11 mouse cellular contexts compared by ENCODE assay signal in the genomic region with DNA sequence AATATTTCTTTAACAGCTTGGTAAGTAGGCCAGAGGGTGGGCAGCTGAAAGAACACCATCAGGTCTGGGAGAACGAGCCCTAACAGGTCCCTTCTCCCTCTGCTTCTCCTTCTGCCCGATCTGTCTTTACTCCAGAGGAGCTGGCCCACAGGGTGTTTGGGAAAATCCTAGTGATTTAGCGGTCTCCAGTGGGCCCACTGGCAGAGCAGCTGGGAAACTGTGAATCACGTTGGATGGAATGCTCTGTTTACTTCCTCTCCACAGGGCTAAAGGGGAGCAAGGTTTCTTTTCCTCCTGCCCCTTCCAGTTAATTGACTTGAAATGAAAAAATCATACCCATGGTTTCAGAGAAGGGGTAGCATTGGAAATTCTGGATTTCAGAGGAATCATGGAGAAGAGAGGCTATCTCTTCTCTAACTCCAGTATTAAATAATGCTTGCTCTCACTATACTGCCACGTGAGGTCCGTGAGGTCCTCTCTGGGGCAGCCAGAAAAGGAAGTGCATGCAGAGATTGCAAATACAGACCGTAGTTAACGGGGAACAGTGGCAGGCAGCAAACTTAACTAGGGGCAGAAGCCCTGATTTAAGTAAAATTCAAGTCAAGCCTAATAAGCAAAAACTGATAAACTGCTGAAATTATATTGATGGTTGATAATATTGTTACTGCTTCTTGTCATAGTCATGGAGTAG. TPM values are rescaled to one million over a fixed set of nuclear protein-coding genes. Genes with fewer than 3 reads are reported as not detected.
A peak's percentile ranks its signal among the peaks of the same experiment; 100 is the strongest.
DNase-seq lines count a peak whose midpoint lies in the region; TF ChIP-seq lines count a peak whose summit lies in the region.
"Had no signal": no experiment of that assay in that cellular context is flagged by ENCODE, and none has a peak within 500 bp of the region (broad histone marks: within the 10 kb centered on the region; RNA-seq: fewer than 3 reads in every experiment).

No protein-coding gene starts in this region.

- intact Hi-C loops in heart, adult 2 months (cut with DNase I) = no loop called here
- intact Hi-C loops in heart, postnatal 25 days (cut with DNase I) = no loop called here

- peaks cover 5% of the 10 kb centered on the region; the same call in 1 of the 2 replicates for H3K4me1 ChIP-seq in heart, adult 2 months (ENCODE audit: control insufficient read depth, insufficient read depth, low read length)
- peaks cover 5% of the 10 kb centered on the region; the same call in 1 of the 2 replicates for H3K4me1 ChIP-seq in heart, embryonic 10.5 days
- no peaks in the 10 kb centered on the region for H3K4me1 ChIP-seq in spleen, adult 2 months (ENCODE audit: control insufficient read depth, insufficient read depth, insufficient read length)
- H3K4me1 ChIP-seq: intestine, embryonic 15.5 days; midbrain, embryonic 12.5 days had no signal

- DNase-seq in heart, adult 2 months = peak; percentile 53 to 63
- DNase-seq in heart, embryonic 10.5 days (ENCODE audit: low spot score) = no peak
- no peak for DNase-seq in spleen, adult 2 months (ENCODE audit: low read depth in 1 of 2, low spot score in 2 of 2)
- DNase-seq in spleen, postnatal 14 days (ENCODE audit: low spot score in 2 of 2) = no peak
- peak; percentile 12 for DNase-seq in heart, postnatal 25 days (ENCODE audit: low spot score)
- DNase-seq in adrenal gland, adult 18-20 months (ENCODE audit: low spot score in 2 of 2) = no peak
- no peak for DNase-seq in layer of hippocampus, adult 8-10 months (ENCODE audit: low spot score in 2 of 2)
- DNase-seq in layer of hippocampus, postnatal 10 days (ENCODE audit: low spot score in 2 of 2) = no peak
- DNase-seq: forebrain, postnatal 0 days had no signal

- no peaks in the 10 kb centered on the region for H3K9me3 ChIP-seq in heart, embryonic 10.5 days
- H3K9me3 ChIP-seq: intestine, embryonic 15.5 days; midbrain, embryonic 12.5 days had no signal

- TF ChIP-seq POLR2A in heart, adult 2 months (IDR thresholded peaks at IDR 0.05; ENCODE audit: insufficient read depth, low read depth, low read length) = no peak
- TF ChIP-seq POLR2A in spleen, adult 2 months (IDR thresholded peaks at IDR 0.05; ENCODE audit: low read depth, low read length) = no peak

- H3K4me3 ChIP-seq in heart, adult 2 months = no peak overlapping the region
- no peak overlapping the region for H3K4me3 ChIP-seq in heart, embryonic 10.5 days
- no peak overlapping the region for H3K4me3 ChIP-seq in spleen, adult 2 months (ENCODE audit: extremely low read depth, insufficient read depth, insufficient read length)
- H3K4me3 ChIP-seq: intestine, embryonic 15.5 days; midbrain, embryonic 12.5 days had no signal

- no peak for TF ChIP-seq CTCF in heart, adult 2 months (IDR thresholded peaks at IDR 0.05)
- TF ChIP-seq CTCF in spleen, adult 2 months (IDR thresholded peaks at IDR 0.05; ENCODE audit: extremely low read depth, insufficient read depth, insufficient read length, insufficient replicate concordance) = no peak

- no peak for TF ChIP-seq EP300 in heart, adult 2 months (IDR thresholded peaks at IDR 0.05; ENCODE audit: insufficient read depth, low read depth, low read length)

- peak overlapping the region; percentile 50 for H3K27ac ChIP-seq in heart, adult 2 months
- no peak overlapping the region for H3K27ac ChIP-seq in heart, embryonic 10.5 days
- 0 out of 2 replicates have a peak overlapping the region, but pooled peaks have one; percentile 32 for H3K27ac ChIP-seq in spleen, adult 2 months (ENCODE audit: insufficient read depth, low read length)
- H3K27ac ChIP-seq: intestine, embryonic 15.5 days; midbrain, embryonic 12.5 days had no signal

- no peaks in the 10 kb centered on the region for H3K36me3 ChIP-seq in heart, adult 2 months (ENCODE audit: control insufficient read depth, insufficient read depth, low read length)
- H3K36me3 ChIP-seq in heart, embryonic 10.5 days = no peaks in the 10 kb centered on the region
- no peaks in the 10 kb centered on the region for H3K36me3 ChIP-seq in spleen, adult 2 months (ENCODE audit: control insufficient read depth, insufficient read depth, low read length)
- H3K36me3 ChIP-seq: intestine, embryonic 15.5 days; midbrain, embryonic 12.5 days had no signal

- WGBS in heart, adult 2 months = 38% methylated on average over 8 of the region's 8 CpGs
- WGBS in heart, embryonic 10.5 days = 58% methylated on average over 8 of the region's 8 CpGs
- 55% methylated on average over 8 of the region's 8 CpGs for WGBS in spleen, adult 2 months

- H3K27me3 ChIP-seq in heart, adult 2 months (ENCODE audit: control insufficient read depth, insufficient read depth, low read length) = no peaks in the 10 kb centered on the region
- H3K27me3 ChIP-seq in heart, embryonic 10.5 days (ENCODE audit: insufficient read depth, poor library complexity, severe bottlenecking) = no peaks in the 10 kb centered on the region
- no peaks in the 10 kb centered on the region for H3K27me3 ChIP-seq in spleen, adult 2 months (ENCODE audit: control insufficient read depth, insufficient read depth, low read length)
- H3K27me3 ChIP-seq: intestine, embryonic 15.5 days; midbrain, embryonic 12.5 days had no signal

- no peaks in the 10 kb centered on the region for H3K79me2 ChIP-seq in heart, adult 2 months (replicated peaks; ENCODE audit: control insufficient read depth, insufficient read depth, low read length)

- no peak overlapping the region for H3K9ac ChIP-seq in heart, adult 2 months (ENCODE audit: low read depth, low read length)
- H3K9ac ChIP-seq: forebrain, postnatal 0 days; intestine, embryonic 15.5 days; midbrain, embryonic 12.5 days had no signal

RNA-seq across cellular contexts. Expression of gene Sgip1, which starts 51.1 kb away (rescaled TPM):
- total RNA-seq in heart, adult 2 months (2021) = 1 to 10 TPM; 1.7 to 2.0 TPM
- 0.57 and 0.70 TPM in 2 replicates for polyA plus RNA-seq in heart, adult 2 months (2012; rRNA removed)
- 1.3 and 3.0 TPM in 2 replicates for polyA plus RNA-seq in heart, embryonic 10.5 days (2016; fragmentation: Nextera tagmentation; extraction: Ambion mirVana)
- polyA plus RNA-seq in spleen, adult 2 months (2012; rRNA removed) = 0.47 and 0.60 TPM in 2 replicates
- total RNA-seq in heart, postnatal 25 days (2021) = 1 to 10 TPM in 1 of 2 experiments, under 1 TPM in 1; 0.88 to 1.1 TPM
- 1 to 10 TPM; 5.9 to 7.2 TPM for total RNA-seq in adrenal gland, adult 18-20 months (2021)
- 100 to 1,000 TPM; 258 to 282 (median 268) TPM for total RNA-seq in layer of hippocampus, adult 8-10 months (2022)
- 100 to 1,000 TPM; 235 to 256 TPM for total RNA-seq in layer of hippocampus, postnatal 10 days (2021)

Comparison
In these comparisons a context has a peak if more than half of its experiments do, and no peak if none do; other contexts are left out.
1. DNase-seq: peak in heart, adult 2 months (2 of 2) and heart, postnatal 25 days (single experiment); none in heart, embryonic 10.5 days (single experiment), spleen, adult 2 months (0 of 2), spleen, postnatal 14 days (0 of 2), adrenal gland, adult 18-20 months (0 of 2), layer of hippocampus, adult 8-10 months (0 of 2) and layer of hippocampus, postnatal 10 days (0 of 2).
2. RNA of gene Sgip1, which starts 51.1 kb away (total RNA-seq): 258 to 282 TPM in layer of hippocampus, adult 8-10 months and 235 to 256 TPM in layer of hippocampus, postnatal 10 days; 5.9 to 7.2 TPM in adrenal gland, adult 18-20 months, 1.7 to 2.0 TPM in heart, adult 2 months and 0.88 to 1.1 TPM in heart, postnatal 25 days; every median in the first group is over 10 times any median in the second.